Comparison of ENCODE assay signal across 10 mouse cellular contexts in the genomic region with DNA sequence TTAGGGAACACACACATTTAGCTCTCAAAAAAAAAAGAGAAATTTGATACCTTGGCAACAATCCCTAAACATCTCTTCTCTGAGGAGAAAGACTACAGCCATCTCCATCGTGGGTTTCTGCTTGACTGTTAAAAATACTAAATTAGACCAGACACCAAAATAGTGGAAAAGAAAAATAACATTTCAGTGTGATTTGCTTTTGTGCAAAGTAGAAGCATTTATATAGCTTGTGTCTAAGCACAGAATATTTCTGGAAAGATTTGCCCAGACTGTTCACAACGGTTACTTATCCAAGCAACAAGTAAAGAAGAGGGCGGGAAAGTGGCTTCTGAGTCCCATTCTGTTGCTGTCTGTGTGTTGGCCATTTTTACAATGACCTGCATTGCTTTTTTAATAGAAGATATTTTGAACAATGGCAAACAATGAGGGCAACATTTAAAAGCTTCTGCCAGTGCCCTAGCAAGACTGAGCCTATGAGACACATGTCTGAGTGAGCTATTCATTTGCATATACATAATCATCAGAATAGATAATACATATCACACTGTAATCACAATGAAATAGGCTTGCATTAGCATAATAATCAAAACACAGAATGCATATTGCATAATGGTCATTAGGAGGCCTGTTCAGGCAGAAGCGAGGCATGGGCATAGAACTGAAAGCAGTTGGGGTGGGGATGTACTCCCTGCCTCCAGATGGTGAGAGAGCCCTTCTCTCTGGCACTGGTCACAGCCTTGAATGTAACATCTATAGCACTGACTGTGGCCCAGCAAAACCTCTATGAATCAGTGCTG.
DNase-seq lines count a peak whose midpoint lies in the region; ATAC-seq lines count a peak whose summit lies in the region.
"Had no signal": no experiment of that assay in that cellular context is flagged by ENCODE, and none has a peak within 500 bp of the region (broad histone marks: within the 10 kb centered on the region; RNA-seq: fewer than 3 reads in every experiment).

No protein-coding gene starts in this region.

- no peak overlapping the region for H3K4me3 ChIP-seq in hindbrain, embryonic 12.5 days
- H3K4me3 ChIP-seq: liver, embryonic 15.5 days had no signal

- no peak overlapping the region for H3K9ac ChIP-seq in hindbrain, embryonic 12.5 days
- H3K9ac ChIP-seq: liver, embryonic 15.5 days had no signal

- H3K4me1 ChIP-seq in hindbrain, embryonic 12.5 days = peaks cover 10% of the 10 kb centered on the region

- no peaks in the 10 kb centered on the region for H3K27me3 ChIP-seq in hindbrain, embryonic 12.5 days
- H3K27me3 ChIP-seq: CH12.LX; liver, embryonic 15.5 days had no signal

- WGBS in hindbrain, embryonic 12.5 days = 63% methylated on average over 4 of the region's 4 CpGs

- H3K9me3 ChIP-seq in hindbrain, embryonic 12.5 days (replicated peaks) = no peaks in the 10 kb centered on the region
- H3K9me3 ChIP-seq: liver, embryonic 15.5 days had no signal

- peak overlapping the region; percentile 42; the same call in 1 of the 2 replicates for H3K27ac ChIP-seq in hindbrain, embryonic 12.5 days
- H3K27ac ChIP-seq: liver, embryonic 15.5 days had no signal

- DNase-seq in frontal cortex, adult 2 months (ENCODE audit: extremely low spot score in 1 of 2, low spot score in 1 of 2) = peak; percentile 14 to 34
- no peak for DNase-seq in frontal cortex, postnatal 14 days (ENCODE audit: low spot score in 2 of 2)
- peak; percentile 73 for DNase-seq in retina, postnatal 1 day
- no peak for DNase-seq in retina, embryonic 14.5 days (ENCODE audit: low spot score)
- no peak for DNase-seq in thymus, adult 18-20 months
- DNase-seq in lung, postnatal 10 days = no peak
- DNase-seq: kidney, adult 2 months had no signal

- H3K4me2 ChIP-seq in hindbrain, embryonic 12.5 days (replicated peaks) = no peak overlapping the region
- H3K4me2 ChIP-seq: liver, embryonic 15.5 days had no signal

- no peaks in the 10 kb centered on the region for H3K36me3 ChIP-seq in hindbrain, embryonic 12.5 days
- H3K36me3 ChIP-seq: liver, embryonic 15.5 days had no signal

- ATAC-seq in hindbrain, embryonic 12.5 days (ENCODE audit: low FRiP score) = peak; percentile 81

Comparison
In these comparisons a context has a peak if more than half of its experiments do, and no peak if none do; other contexts are left out.
1. DNase-seq: peak in frontal cortex, adult 2 months (2 of 2) and retina, postnatal 1 day (single experiment); none in frontal cortex, postnatal 14 days (0 of 2), retina, embryonic 14.5 days (single experiment), thymus, adult 18-20 months (0 of 2) and lung, postnatal 10 days (single experiment).